Mouse (Mus musculus) hindlimb bud, embryonic 11.5 days (tissue): ENCODE data around the gene Sprr2i.

Experiments
- DNase-seq: peaks from one replicate; pipeline ENCODE4 v3.0.0-alpha.2; 2012; ENCODE audit warnings: low read depth, low spot score; ENCODE audit errors: extremely low spot score

The Sprr2i gene

GRCm38 (mm10) chr3:92407691-92408090 lies at the start of gene Sprr2i:
Gene Sprr2i, plus strand, starts transcription at chr3:92407991.
- no peak for DNase-seq

- DNase-seq, result no peak
Measured at GRCm38 (mm10) chr3:92361619-92362018, 46.2 kb upstream of the Sprr2i start.

GRCm38 (mm10) chr3:92364887-92365286 lies 42.9 kb upstream of the Sprr2i start, which contains the start of gene Sprr2f:
Gene Sprr2f, plus strand, starts transcription at chr3:92365187.
- no peak for DNase-seq

DNA sequence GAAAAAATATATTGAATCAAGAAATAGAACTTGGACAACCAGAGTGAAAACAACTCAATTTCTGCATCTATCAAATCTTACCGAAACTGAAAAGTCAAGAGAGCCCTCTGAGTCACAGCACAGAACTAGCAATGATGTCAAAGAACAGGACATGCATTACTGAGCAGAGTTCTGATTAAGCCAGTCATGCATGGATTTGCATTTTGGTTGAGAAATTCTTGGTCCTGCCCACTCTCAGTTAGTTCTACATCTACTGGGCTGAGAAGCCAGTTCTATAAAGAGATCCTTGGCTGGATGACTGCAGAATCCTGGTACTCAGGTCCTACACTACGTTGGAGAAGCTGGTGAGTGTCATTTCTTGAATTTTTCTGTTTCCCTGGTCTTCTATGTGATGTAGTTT lies 34.2 kb upstream of the Sprr2i start:
- DNase-seq, result no peak

DNA sequence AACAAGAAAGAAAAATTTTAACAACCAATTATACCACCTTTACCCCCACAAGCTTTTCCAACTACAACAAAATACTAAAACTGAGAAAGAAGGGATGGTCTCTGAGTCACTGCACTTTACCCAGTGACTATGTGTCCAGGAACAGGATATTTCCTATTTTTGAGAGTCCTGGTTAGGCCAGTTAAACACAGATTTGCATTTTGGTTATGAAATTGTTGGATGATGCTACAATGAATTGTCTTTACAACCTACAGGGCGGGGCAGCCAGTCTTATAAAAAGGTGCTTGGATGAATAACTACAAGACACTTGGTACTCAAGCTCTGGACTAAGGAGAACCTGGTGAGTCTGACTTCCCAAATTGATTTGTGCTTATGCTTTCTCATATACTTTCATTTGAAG lies 22.4 kb upstream of the Sprr2i start, which contains the start of gene Sprr2h:
Gene Sprr2h (plus strand): TSS at position 301 of the 400 bp plus-strand sequence.
- DNase-seq, result no peak

DNA sequence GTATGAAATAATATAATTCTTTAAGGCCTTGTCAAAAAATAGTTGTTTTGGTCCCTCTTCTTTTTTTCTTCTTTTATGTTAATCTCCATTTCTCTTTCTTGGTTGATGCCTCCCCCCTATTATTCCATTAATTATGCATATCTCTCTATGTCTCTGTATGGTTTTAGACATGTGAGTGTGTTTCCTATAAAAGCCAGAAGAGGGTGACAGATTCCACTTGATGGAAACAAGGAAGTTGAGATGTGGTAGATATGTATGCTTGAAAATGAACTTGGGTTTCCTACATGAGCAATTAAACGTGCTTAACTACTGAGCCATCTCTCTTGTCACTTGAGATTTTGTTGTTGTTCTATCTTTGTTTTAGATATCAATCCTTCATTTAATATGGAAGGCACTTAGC lies 13.5 kb upstream of the Sprr2i start:
- no peak for DNase-seq

DNA sequence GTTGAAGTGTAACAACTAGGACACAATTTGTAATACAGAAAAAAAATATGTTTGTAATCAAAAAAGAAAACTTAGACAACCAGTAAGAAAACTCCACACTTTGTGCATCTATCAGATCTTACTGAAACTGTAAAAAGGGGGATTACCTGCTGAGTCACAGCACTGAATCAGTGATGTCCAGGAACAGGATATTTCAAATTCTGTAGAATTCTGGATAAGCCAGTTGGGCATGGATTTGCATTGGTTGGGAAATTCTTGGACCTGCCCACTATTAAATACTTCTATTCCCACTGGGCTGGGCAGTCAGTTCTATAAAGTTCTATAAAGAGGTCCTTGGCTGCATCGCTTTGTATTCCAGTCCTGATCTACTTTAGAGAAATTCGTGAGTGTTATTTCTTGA lies 10.0 kb downstream of the Sprr2i start, which contains the start of gene Sprr2j-ps:
Gene Sprr2j-ps (plus strand): TSS at position 301 of the 400 bp plus-strand sequence.
- DNase-seq, result no peak

GRCm38 (mm10) chr3:92429323-92429722 lies 21.5 kb downstream of the Sprr2i start, which contains the start of gene Gm9774:
Gene Gm9774, minus strand, starts transcription at chr3:92429423.
- DNase-seq, result no peak

- no peak for DNase-seq
Measured at GRCm38 (mm10) chr3:92432282-92432681, 24.5 kb downstream of the Sprr2i start, which contains the start of gene Sprr2k. Gene Sprr2k, plus strand, starts transcription at chr3:92432582.

DNA sequence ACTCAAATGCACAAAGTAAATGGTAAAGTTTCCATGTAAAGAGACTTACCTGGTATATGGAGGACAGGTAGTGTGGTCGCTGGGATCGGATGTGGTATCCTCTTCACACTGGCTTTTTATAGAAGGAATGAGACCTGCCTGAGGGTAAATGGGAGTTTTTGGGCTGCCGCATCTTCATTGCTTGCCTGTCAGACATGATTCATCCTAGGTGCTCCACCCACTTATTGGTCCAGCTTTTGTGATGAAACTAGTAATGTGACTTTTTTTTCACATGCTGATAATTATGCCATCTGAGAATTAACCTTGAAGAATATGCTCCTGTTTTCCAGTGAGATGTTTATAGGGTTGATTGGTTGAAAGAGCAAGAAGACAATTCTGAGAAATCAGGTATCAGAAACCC lies 30.9 kb downstream of the Sprr2i start, which contains the start of gene Sprr1b:
Gene Sprr1b (minus strand): TSS at position 101 of the 400 bp plus-strand sequence.
- no peak for DNase-seq

GRCm38 (mm10) chr3:92440177-92440576 lies 32.4 kb downstream of the Sprr2i start:
- DNase-seq, result no peak

- DNase-seq, result no peak
Measured at GRCm38 (mm10) chr3:92455151-92455550, 47.4 kb downstream of the Sprr2i start.

DNA sequence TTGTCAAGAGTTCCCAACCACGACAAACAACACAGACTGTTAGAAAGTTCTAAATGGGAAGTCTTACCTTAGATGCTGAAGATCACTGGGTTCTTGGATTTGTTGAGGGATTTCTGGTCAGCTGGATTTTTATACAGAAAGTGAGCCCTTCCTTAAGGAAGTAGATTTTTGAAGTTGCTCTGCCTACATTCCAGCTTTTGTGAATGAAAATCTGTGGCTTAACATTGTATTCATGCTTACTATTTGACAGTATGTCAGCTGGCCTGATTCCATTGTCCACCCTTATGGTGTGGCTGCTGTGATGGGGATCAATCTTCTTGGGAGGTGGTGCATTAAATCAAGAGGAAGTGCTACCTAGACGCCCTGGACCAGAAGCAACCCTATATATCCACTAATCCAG lies 50.8 kb downstream of the Sprr2i start, which contains the start of gene Sprr3:
Gene Sprr3 (minus strand): TSS at position 101 of the 400 bp plus-strand sequence.
- no peak for DNase-seq
